Comparison of ENCODE assay signal across 8 mouse cellular contexts in genomic region chr9:56927191-56928012, GRCm38 (mm10). TPM values are rescaled to one million over a fixed set of nuclear protein-coding genes. Genes with fewer than 3 reads are reported as not detected.
A peak's percentile ranks its signal among the peaks of the same experiment; 100 is the strongest.
DNase-seq lines count a peak whose midpoint lies in the region; ATAC-seq and TF ChIP-seq lines count a peak whose summit lies in the region.

No protein-coding gene starts in this region.

- DNase-seq in adrenal gland, postnatal 10 days = peak; percentile 59
- peak; percentile 66 for DNase-seq in gastrocnemius, adult 18-20 months (ENCODE audit: low spot score)
- peak; percentile 30 for DNase-seq in hindbrain, postnatal 0 days (ENCODE audit: low spot score)
- DNase-seq in liver, embryonic 13.5 days = no peak
- peak; percentile 69 for DNase-seq in neural tube, embryonic 10.5 days (ENCODE audit: extremely low spot score, low spot score)
- peak; percentile 42 for DNase-seq in urinary bladder, postnatal 25 days (ENCODE audit: low spot score)
- no peak for DNase-seq in spleen, adult 12 weeks (ENCODE audit: low spot score)

- peak overlapping the region; percentile 59 for H3K4me3 ChIP-seq in hindbrain, postnatal 0 days (ENCODE audit: low read length)
- H3K4me3 ChIP-seq in liver, embryonic 13.5 days (replicated peaks) = peak overlapping the region; percentile 67

- H3K27me3 ChIP-seq in hindbrain, postnatal 0 days (ENCODE audit: insufficient read depth, low read length) = no peaks in the 10 kb centered on the region
- H3K27me3 ChIP-seq in liver, embryonic 13.5 days = peaks cover 48% of the 10 kb centered on the region

- no peaks in the 10 kb centered on the region for H3K9me3 ChIP-seq in hindbrain, postnatal 0 days (ENCODE audit: low read length)
- no peaks in the 10 kb centered on the region for H3K9me3 ChIP-seq in liver, embryonic 13.5 days (replicated peaks)

- H3K27ac ChIP-seq in hindbrain, postnatal 0 days = peak overlapping the region; percentile 82
- peak overlapping the region; percentile 70 for H3K27ac ChIP-seq in liver, embryonic 13.5 days

- ATAC-seq in CD4-positive, CD25-positive, alpha-beta regulatory T cell, adult 4 months = peak; percentile 32
- ATAC-seq in hindbrain, postnatal 0 days = peak; percentile 28; the same call in 1 of the 2 replicates
- 0 out of 2 replicates have a peak, but pooled peaks have one; percentile 29 for ATAC-seq in liver, embryonic 13.5 days (ENCODE audit: low read depth)

- WGBS in hindbrain, postnatal 0 days = 2% methylated on average over 35 of the region's 35 CpGs
- WGBS in liver, embryonic 13.5 days (ENCODE audit: insufficient replicate concordance) = 2% methylated on average over 35 of the region's 35 CpGs

- H3K36me3 ChIP-seq in hindbrain, postnatal 0 days (ENCODE audit: insufficient read depth, low read length) = no peaks in the 10 kb centered on the region
- H3K36me3 ChIP-seq in liver, embryonic 13.5 days = no peaks in the 10 kb centered on the region

- no peaks in the 10 kb centered on the region; the same call in none of the 2 replicates for H3K4me1 ChIP-seq in hindbrain, postnatal 0 days (ENCODE audit: insufficient read depth, low read length)
- peaks cover 55% of the 10 kb centered on the region for H3K4me1 ChIP-seq in liver, embryonic 13.5 days (replicated peaks)

- TF ChIP-seq CTCF in hindbrain, postnatal 0 days (IDR thresholded peaks at IDR 0.05; ENCODE audit: low read depth) = no peak

- H3K4me2 ChIP-seq in hindbrain, postnatal 0 days (ENCODE audit: low read depth, low read length) = peak overlapping the region; percentile 85
- H3K4me2 ChIP-seq in liver, embryonic 13.5 days = peak overlapping the region; percentile 84

- peak overlapping the region; percentile 52 for H3K9ac ChIP-seq in hindbrain, postnatal 0 days (replicated peaks; ENCODE audit: low read length)
- peak overlapping the region; percentile 76 for H3K9ac ChIP-seq in liver, embryonic 13.5 days

RNA-seq across cellular contexts. Expression of gene Snx33, which starts 0.8 kb away (rescaled TPM):
- 1 to 10 TPM; 3.6 to 4.9 TPM for polyA plus RNA-seq in CD4-positive, CD25-positive, alpha-beta regulatory T cell, adult 4 months (2017; shearing (Covaris generic))
- total RNA-seq in adrenal gland, postnatal 10 days (2021) = 10 to 100 TPM; 16.6 to 19.5 TPM
- 1 to 10 TPM; 2.1 to 3.3 TPM for total RNA-seq in gastrocnemius, adult 18-20 months (2021)
- 6.7 and 9.7 TPM in 2 replicates for total RNA-seq in hindbrain, postnatal 0 days (2014; rRNA removed)
- 2.3 and 2.4 TPM in 2 replicates for polyA plus RNA-seq in hindbrain, postnatal 0 days (2015; fragmentation: Nextera tagmentation; extraction: Ambion mirVana)
- 1.2 and 1.4 TPM in 2 replicates for polyA plus RNA-seq in liver, embryonic 13.5 days (2015; fragmentation: Nextera tagmentation; extraction: Ambion mirVana)

RNA-seq across cellular contexts. Expression of gene Imp3, which starts 9.9 kb away (rescaled TPM):
- 10 to 100 TPM; 42.6 to 57.1 TPM for polyA plus RNA-seq in CD4-positive, CD25-positive, alpha-beta regulatory T cell, adult 4 months (2017; shearing (Covaris generic))
- total RNA-seq in adrenal gland, postnatal 10 days (2021) = 10 to 100 TPM; 84.4 to 87.6 TPM
- total RNA-seq in gastrocnemius, adult 18-20 months (2021) = 10 to 100 TPM; 46.7 to 51.6 TPM
- total RNA-seq in hindbrain, postnatal 0 days (2014; rRNA removed) = 142 and 178 TPM in 2 replicates
- polyA plus RNA-seq in hindbrain, postnatal 0 days (2015; fragmentation: Nextera tagmentation; extraction: Ambion mirVana) = 77.2 and 80.5 TPM in 2 replicates
- polyA plus RNA-seq in liver, embryonic 13.5 days (2015; fragmentation: Nextera tagmentation; extraction: Ambion mirVana) = 66.1 and 69.1 TPM in 2 replicates

RNA-seq across cellular contexts. Expression of gene Snupn, which starts 23.3 kb away (rescaled TPM):
- polyA plus RNA-seq in CD4-positive, CD25-positive, alpha-beta regulatory T cell, adult 4 months (2017; shearing (Covaris generic)) = 10 to 100 TPM; 22.1 to 23.8 TPM
- 10 to 100 TPM in 1 of 2 experiments, 1 to 10 TPM in 1; 9.7 to 11.4 TPM for total RNA-seq in adrenal gland, postnatal 10 days (2021)
- total RNA-seq in gastrocnemius, adult 18-20 months (2021) = 10 to 100 TPM; 10.8 to 11.5 TPM
- total RNA-seq in hindbrain, postnatal 0 days (2014; rRNA removed) = 11.3 and 17.6 TPM in 2 replicates
- 22.4 and 22.6 TPM in 2 replicates for polyA plus RNA-seq in hindbrain, postnatal 0 days (2015; fragmentation: Nextera tagmentation; extraction: Ambion mirVana)
- polyA plus RNA-seq in liver, embryonic 13.5 days (2015; fragmentation: Nextera tagmentation; extraction: Ambion mirVana) = 10.9 and 11.8 TPM in 2 replicates

Comparison
In these comparisons a context has a peak if more than half of its experiments do, and no peak if none do; other contexts are left out.
1. DNase-seq: peak in adrenal gland, postnatal 10 days (single experiment), gastrocnemius, adult 18-20 months (single experiment), hindbrain, postnatal 0 days (single experiment), neural tube, embryonic 10.5 days (single experiment) and urinary bladder, postnatal 25 days (single experiment); none in liver, embryonic 13.5 days (single experiment) and spleen, adult 12 weeks (single experiment).
2. Peak in every context shown above with its lines, with median percentiles within 50 percentile points of each other: ATAC-seq.